Mouse (Mus musculus) erythroblast, embryonic 14.5 days (primary cell): Measurements from ENCODE around the gene Htr1d.

Source experiments
- GATA1 ChIP-seq: IDR thresholded peaks from 2 replicates; pipeline ENCODE4 v1.6.1; 2012; ENCODE audit warnings: low read length, inconsistent platforms, mixed read lengths
- TAL1 ChIP-seq: IDR thresholded peaks from 3 replicates; pipeline ENCODE4 v1.6.1; 2012; ENCODE audit warnings: low read length, inconsistent platforms, mixed read lengths

- TF ChIP-seq GATA1: no peak
- no peak for TF ChIP-seq TAL1
Measured at GRCm38 (mm10) chr4:136462839-136463178, 39.5 kb downstream of the Htr1d start.
